Mouse (Mus musculus) embryo, embryonic 11 days (tissue): ENCODE data around the gene Hoxd3.

Source experiments
- DNase-seq: peaks from one replicate; pipeline ENCODE4 v3.0.0-alpha.2; 2015

Hoxd3 gene

GRCm38 (mm10) chr2:74708676-74709075 lies 3.1 kb upstream of the Hoxd3 start:
- DNase-seq = no peak

DNA sequence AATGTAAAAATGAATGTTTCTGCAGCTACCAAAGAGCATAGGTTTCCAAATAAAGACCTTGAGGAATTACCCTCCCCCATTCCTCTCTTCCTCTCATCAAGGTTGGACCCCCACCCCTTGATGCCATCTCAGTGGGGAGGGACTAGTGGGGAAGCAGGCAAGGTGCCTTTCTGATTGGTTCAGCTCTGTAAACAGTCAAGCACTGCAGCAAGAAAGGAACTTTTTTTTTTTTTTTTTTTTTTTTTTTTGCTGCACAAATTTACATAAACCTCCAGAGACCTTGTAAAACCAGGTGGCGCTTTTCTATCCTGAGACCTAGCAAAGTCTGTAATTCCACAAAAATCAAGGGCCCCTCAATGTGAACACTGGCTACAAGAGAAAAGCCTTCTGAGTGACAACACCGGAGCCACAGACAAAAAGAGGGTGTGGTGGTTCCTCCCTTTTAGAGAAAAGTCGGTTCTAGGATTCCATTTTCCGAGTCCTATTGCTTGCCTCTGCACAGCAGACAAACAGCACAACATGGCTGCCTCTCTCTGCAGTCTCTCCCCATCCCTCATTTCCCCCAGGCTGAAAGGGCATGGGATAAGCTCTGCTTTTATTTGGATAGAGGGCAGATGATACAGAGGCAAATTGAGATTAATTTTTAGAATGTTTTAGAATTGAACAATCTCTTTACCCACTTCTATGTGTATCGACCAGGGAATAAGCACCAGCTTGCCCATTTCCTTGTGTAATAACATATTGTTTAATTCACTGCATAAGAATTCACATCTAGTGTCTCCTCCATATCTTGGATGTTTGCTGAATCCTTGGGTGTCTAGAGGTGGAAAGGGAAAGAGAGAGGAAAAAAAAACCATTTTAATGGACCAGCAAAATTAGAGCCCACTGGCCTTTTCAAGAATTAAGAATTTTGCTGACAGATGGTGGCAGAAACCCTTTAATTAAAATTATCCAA lies 2.0 kb upstream of the Hoxd3 start:
- DNase-seq = no peak

DNA sequence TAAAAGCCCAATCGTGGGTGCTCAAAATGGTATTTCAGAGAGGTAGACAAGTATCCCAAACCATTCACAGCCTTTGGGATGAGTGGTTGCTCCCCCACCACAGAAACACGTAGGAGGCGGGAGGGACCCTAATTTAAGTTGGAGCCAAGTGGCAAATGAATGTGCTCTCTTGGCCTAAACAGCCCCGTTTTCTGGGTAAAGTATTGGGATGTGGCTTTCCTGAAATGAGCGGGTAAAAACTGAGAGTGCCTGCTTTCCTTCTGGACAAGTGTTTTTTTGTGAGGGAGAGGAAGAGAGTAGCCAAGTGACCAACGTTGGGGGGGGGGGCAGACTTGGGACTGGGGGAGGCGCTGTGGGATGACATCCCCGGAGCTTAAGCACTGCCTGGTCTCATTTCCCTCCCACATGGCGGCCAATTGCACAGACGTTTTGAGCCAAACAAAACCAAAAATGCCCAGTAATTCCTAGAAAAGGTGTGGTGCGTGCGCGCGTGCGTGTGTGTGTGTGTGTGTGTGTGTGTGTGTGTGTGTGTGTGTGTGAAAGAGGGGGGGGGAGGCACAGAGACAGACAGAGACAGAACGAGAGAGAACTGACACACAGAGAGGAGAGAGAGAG lies 691 bp upstream of the Hoxd3 start:
- DNase-seq = no peak

DNA sequence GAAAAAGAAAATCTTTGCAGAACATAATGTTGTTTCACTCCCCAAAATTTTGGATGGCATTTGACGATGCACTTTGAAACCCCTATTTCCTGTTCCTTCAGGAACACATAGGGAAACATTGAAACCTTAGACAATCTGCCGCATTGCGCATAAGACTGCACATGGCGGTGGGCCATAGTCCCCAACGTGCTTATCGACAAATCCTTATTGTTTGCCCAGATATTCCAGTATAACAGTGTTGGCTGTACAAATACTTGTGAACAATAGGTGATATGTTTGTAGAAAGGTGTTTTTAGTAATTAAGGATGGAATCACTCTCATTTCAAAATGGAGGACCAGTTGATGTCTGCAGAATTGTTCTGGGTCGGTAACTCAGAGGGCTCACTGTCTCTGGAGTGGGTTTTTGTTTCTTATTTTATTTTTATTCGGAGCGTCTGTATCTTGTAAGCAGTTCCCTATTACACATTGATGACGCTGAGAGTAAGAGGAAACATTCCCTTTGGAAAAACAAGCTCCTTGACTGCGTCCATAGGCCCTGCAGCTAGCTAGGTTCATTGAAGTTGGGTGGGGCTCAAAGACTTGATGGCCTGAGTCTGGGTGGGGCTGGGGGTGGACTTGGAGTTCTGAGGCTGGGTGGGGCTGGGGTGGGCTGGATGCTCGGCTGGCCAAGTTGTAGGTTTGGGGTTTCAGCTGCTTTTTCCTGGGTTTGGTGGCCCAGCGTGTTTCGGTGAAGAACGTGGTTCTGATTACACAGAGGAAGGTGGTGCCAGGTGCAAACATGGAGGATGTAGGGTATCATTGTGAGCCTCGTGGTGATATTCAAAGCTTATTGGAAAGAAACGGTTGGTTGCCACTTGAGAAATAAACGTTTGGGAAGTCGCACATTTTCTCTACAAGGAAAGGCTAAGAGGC lies 1.8 kb downstream of the Hoxd3 start:
- DNase-seq = no peak

GRCm38 (mm10) chr2:74714156-74714789 lies 2.5 kb downstream of the Hoxd3 start:
- DNase-seq = peak; percentile 67

GRCm38 (mm10) chr2:74714881-74715280 lies 3.2 kb downstream of the Hoxd3 start:
- peak; percentile 80 for DNase-seq

GRCm38 (mm10) chr2:74715504-74716241 lies 3.9 kb downstream of the Hoxd3 start:
- DNase-seq = peak; percentile 96

DNA sequence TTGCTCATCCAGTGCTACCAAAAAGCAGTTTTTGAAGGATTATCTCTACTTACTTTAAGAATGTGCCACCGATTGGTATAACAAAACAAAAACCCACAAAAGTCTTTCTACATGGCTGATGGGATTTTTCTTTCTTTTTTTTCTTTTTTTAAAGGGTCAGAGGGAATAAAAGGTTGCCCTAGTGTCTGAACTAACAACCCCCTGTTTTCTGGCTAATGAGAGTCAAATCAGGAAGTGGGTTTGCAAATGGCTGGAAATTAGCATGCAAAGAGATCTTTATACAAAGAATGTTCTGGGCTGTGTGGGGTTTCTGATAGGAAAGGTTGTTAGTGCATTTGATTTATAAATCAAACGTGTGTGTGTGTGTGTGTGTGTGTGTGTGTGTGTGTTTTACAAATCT lies 8.7 kb downstream of the Hoxd3 start:
- DNase-seq = no peak

DNA sequence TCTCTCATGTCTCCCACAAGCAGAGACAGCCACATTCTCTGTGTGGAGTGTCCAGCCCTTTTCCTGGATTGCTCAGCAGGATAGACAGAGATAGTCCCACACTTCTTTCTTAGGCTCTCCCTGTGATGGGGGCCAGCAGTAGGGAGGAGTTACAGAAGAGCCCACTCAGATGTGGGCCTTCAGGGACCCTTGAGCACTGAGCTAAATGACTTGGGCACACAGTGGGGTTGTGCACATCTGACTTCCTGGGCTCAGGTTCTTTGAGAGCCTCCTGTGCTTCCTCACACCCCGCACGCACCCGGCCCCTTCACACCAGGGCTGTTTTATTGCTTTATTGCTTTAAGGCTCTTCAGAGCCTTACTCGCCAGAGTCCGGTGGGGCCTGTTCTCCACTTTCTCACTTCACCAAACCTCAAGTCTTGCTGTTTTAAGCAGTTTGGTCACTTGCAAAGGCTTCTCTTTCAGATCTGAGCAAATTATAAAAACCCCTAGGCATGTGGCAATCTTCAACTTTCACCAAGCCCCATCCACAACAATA lies 9.3 kb downstream of the Hoxd3 start:
- no peak for DNase-seq

DNA sequence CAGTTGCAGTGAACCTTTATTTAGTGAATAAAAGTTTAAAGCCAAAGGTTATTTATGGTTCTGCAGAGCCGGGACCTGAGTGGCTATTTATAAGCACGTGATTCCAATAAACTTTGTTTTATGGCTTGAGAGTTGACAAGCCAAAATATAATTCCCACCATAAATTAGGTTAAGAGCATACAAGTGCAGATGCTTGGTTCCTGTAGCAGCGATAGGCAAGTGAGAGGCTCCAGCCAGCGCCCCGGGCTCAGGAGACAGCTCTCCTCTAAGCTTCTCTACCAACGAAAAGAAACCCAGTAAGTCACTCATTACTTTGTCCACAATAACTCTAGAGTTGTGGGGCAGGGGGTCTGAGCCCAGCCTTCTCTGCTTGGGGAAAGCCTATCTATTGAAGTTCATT lies 10.2 kb downstream of the Hoxd3 start:
- no peak for DNase-seq

GRCm38 (mm10) chr2:74722949-74723348 lies 11.2 kb downstream of the Hoxd3 start:
- DNase-seq = no peak

GRCm38 (mm10) chr2:74724244-74725015 lies 12.7 kb downstream of the Hoxd3 start:
- no peak for DNase-seq

GRCm38 (mm10) chr2:74725171-74725570 lies 13.4 kb downstream of the Hoxd3 start:
- no peak for DNase-seq

GRCm38 (mm10) chr2:74726551-74726950 lies 14.8 kb downstream of the Hoxd3 start, which contains the start of gene Gm28230:
Gm28230 (plus strand) TSS chr2:74726728.
- DNase-seq = no peak

- no peak for DNase-seq
Measured at GRCm38 (mm10) chr2:74726973-74727639, 15.4 kb downstream of the Hoxd3 start.

- DNase-seq = no peak
Measured at GRCm38 (mm10) chr2:74727640-74728302, 16.0 kb downstream of the Hoxd3 start.

DNA sequence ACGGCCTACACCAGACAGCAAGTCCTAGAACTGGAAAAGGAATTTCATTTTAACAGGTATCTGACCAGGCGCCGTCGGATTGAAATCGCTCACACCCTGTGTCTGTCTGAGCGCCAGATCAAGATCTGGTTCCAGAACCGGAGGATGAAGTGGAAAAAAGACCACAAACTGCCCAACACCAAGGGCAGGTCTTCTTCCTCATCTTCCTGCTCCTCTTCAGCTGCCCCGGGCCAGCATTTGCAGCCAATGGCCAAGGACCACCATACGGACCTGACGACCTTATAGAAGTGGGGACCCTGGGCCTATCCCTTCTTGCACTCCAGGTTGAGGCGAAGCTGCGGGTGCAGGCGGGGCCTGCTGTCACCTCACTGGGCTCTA lies 16.6 kb downstream of the Hoxd3 start:
- no peak for DNase-seq

- DNase-seq = no peak
Measured at GRCm38 (mm10) chr2:74730331-74730730, 18.6 kb downstream of the Hoxd3 start.

GRCm38 (mm10) chr2:74731055-74731454 lies 19.3 kb downstream of the Hoxd3 start:
- no peak for DNase-seq
